Mouse (Mus musculus) ovary, postnatal 14 days (tissue): ENCODE data around the gene Abca7.

Source experiments
- DNase-seq: peaks from one replicate; pipeline ENCODE4 v3.0.0; 2022; ENCODE audit warnings: low spot score

Abca7 gene

DNA sequence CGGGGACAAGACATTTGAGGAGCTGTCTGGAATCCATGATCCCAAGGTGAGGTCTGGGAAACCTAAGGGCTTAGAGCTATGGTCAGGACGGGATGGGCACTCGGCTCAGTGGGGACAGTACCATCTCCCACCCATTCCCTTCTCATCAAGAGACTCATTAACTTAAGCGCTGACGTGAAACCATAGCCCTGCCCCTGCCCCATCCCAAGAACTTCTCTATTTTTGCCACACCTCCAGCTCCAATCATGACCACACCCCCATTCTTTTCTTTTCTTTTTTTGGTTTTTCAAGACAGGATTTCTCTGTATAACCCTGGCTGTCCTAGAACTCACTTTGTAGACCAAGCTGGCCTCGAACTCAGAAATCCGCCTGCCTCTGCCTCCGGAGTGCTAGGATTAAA, 21.6 kb upstream of the Abca7 start:
- DNase-seq, result no peak

GRCm38 (mm10) chr10:79976071-79976721, 20.1 kb upstream of the Abca7 start:
- DNase-seq, result no peak

- DNase-seq, result no peak
These were observed 19.6 kb upstream of the Abca7 start for GRCm38 (mm10) chr10:79976722-79977107.

GRCm38 (mm10) chr10:79977324-79977723, 19.0 kb upstream of the Abca7 start:
- DNase-seq, result no peak

- DNase-seq, result no peak
These were observed 18.2 kb upstream of the Abca7 start for GRCm38 (mm10) chr10:79978061-79978460.

GRCm38 (mm10) chr10:79979401-79980155, 16.7 kb upstream of the Abca7 start:
- DNase-seq, result no peak

DNA sequence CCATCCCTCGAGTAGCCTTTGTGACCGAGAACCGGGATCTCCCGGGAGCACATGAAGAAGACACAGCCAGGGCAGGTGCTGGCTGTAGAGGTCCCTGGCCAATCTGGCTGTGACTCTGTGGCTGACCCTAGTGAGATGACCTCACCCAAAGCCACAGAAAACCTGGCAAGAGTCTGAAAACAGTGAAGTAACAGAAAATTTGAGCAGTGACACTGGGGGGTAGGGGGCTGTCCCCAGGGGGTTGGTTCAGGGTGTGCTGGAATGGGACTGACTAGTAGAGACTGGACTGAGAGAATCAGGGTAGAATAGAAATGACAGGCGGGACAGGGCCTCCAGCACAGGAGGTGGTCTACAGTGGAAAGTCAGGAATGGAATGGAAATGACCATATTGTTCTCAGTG, 13.1 kb upstream of the Abca7 start:
- DNase-seq, result no peak

DNA sequence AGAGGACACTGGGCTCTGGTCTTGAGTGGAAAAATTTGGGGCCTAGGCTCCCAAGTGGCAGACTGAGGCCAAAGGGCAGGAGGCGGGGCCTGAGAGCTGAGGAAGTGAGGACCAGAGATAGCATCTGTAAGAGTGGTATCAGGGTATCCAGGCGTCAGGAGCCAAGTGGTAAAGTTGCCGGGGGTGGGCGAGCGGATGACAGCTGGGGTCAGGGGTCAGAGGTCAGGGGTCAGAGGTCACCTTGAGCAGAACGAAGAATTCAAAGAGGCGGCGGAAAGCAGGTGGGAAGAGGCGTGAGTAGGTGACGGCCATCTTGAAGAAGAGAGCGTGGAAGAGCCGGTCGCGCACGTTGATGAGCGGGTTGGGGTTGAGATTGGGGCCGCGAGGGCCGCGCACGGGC, 12.6 kb upstream of the Abca7 start:
- peak; percentile 57 for DNase-seq

DNA sequence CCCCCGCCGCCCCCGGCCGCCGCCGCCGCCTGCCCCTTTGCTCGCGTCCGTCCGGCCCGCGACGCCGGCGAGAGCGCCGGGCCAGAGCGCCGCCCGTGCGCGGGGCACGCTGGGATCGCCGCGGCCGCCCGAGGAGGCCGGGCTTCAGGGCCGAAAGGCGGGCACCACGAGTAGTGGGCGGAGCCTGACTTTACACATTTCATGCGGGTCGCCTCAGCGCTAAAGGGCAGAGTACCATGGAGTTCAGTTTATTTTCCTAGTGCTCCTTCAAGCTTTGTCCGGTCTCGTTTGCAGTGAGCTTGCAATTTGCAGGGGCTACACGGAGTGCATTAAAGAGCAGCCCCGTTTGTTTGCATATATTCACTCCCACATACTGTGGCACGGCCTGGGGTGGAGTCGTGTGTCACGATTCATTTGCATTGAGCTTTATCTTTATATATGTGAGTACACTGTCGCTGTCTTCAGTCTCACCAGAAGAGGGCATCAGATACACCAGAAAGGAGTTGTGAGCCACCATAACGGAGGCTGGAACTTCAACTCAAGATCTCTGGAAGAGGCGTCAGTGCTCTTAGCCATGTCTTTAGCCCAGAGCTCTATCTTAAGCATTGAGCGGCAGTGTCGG, 12.0 kb upstream of the Abca7 start, which contains the start of gene Tmem259:
Tmem259 (minus strand) TSS at position 136 of the 622 bp plus-strand sequence.
- peak; percentile 79 for DNase-seq

- DNase-seq, result peak; percentile 87
These were observed 11.4 kb upstream of the Abca7 start for GRCm38 (mm10) chr10:79984871-79985270.

- peak; percentile 32 for DNase-seq
These were observed 10.7 kb upstream of the Abca7 start for GRCm38 (mm10) chr10:79985334-79986231.

DNA sequence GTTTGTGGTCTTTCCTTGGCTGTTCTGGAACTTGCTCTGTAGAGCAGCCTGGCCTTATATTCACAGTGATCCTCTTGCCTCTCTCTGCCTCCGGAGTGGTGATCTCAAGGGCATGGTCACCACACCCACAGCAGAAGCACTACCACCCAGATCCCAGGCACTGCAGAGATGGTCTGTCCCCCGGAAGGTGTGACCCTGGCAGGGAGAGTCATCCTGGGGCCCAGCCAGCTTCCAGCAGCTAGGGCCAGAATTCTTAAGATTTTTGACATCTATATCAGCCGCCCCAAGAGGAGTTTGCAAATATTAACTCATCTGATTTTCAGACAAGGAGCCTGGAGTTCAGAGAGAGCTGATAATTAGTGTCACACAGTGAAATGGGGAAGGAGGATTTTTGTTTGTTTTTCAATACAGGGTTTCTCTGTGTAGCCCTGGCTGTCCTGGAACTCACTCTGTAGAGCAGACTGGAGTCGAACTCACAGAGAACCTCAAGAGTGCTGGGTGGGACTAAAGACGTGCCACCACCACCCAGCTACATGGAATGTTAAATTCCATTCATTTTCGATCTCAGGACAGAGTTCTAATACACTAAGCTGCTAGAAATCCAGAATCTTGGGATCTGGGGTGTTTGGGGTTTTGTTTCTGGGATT, 9.9 kb upstream of the Abca7 start:
- no peak for DNase-seq

GRCm38 (mm10) chr10:79986963-79987362, 9.3 kb upstream of the Abca7 start:
- peak; percentile 86 for DNase-seq

- DNase-seq, result no peak
These were observed 8.4 kb upstream of the Abca7 start for GRCm38 (mm10) chr10:79987771-79988505.

GRCm38 (mm10) chr10:79988506-79989271, 7.6 kb upstream of the Abca7 start, which contains the start of gene Cnn2:
Gene Cnn2, plus strand, starts transcription at chr10:79988584.
- DNase-seq, result peak; percentile 59

DNA sequence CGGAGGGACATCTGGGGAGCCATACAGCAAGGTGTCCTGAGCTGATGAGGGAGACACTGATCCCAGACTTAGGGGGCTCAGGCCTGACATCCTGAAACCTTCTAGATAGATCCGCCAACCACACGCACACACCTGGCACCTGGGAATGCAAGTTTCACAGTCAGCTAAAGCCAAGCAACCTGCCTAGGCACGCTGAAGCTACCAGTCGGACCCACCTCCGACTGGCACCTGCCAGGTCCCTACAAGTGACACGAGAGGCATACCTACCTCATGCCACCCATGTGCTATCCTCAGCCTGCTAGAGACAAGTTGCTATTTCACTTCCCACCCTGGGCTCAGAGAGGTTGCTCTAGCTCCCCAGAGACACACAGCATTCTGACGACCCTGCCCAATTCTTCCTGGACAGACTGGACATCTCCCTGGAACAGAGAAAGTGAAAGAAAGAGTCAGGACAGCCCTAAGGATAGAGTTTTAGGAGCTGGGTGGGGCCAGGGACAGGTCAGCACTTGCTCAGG, 7.0 kb upstream of the Abca7 start:
- DNase-seq, result no peak

- no peak for DNase-seq
These were observed 6.4 kb upstream of the Abca7 start for GRCm38 (mm10) chr10:79989870-79990269.

DNA sequence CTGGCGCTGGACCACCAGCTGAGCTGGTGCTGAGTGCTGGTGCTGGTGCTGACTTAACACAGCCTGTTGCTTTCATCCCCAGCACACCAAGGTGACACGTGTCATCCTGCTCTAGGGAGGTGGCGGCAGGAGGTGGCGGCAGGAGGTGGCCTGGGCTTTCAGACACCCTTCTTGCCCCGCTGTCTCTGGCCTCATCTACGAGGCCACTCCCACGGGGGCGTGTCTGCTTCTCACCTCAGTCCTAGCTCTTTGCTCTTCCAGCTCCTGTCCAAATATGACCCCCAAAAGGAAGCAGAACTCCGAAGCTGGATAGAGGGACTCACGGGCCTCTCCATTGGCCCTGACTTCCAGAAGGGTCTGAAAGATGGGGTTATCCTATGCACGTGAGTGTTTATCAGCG, 5.2 kb upstream of the Abca7 start:
- no peak for DNase-seq

DNA sequence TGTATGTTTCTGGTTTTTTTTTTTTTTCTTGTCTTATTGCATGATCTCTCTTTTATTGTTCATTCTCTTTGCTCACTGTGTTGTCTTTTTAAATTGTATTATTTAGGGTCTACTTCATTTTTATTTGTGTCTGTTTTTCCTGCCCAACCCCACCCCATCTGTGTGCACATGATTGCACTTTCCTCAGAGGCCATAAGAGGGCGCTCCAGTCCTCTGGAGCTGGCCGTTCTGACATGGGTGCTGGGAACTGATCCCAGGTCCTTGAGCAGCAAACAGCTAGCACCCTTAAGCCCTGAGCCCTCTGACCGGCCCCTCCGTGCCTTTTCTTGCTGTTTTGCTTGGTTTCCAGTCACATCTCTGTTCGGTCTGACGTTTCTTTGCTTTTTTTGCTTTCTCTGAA, 4.7 kb upstream of the Abca7 start:
- DNase-seq, result no peak
